Mouse (Mus musculus) hindbrain, embryonic 14.5 days (tissue): Measurements from ENCODE around the gene Acadl. TPM values are rescaled to one million over a fixed set of nuclear protein-coding genes. Genes with fewer than 3 reads are reported as not detected.

Experiments used
- ATAC-seq: fragments of 200-750 bp; cut with Nextera tagmentation; 2 replicates; pipeline ENCODE4 v1.8.0; 2017; ENCODE audit warnings: moderate number of reproducible peaks, mild to moderate bottlenecking, moderate TSS enrichment, moderate library complexity; ENCODE audit not compliant: low FRiP score
- DNase-seq: peaks from one replicate; pipeline ENCODE4 v3.0.0-alpha.2; 2015; ENCODE audit warnings: low spot score
- H3K27ac ChIP-seq: fragments of 300-500 bp; sonication (generic); 2 replicates; pipeline ENCODE4 v1.5.1; 2014; ENCODE audit warnings: mild to moderate bottlenecking, moderate library complexity
- H3K27me3 ChIP-seq: fragments of 300-500 bp; sonication (generic); 2 replicates; pipeline ENCODE4 v1.6.1; 2014; ENCODE audit warnings: mild to moderate bottlenecking, low read length, mixed read lengths; ENCODE audit not compliant: control insufficient read depth, insufficient read depth
- H3K36me3 ChIP-seq: fragments of 300-500 bp; sonication (generic); replicated peaks from 2 replicates; pipeline ENCODE4 v1.6.1; 2014; ENCODE audit not compliant: control insufficient read depth, insufficient read depth
- H3K4me1 ChIP-seq: fragments of 300-500 bp; sonication (generic); replicated peaks from 2 replicates; pipeline ENCODE4 v1.6.1; 2014; ENCODE audit warnings: antibody characterized with exemption, low read length, mixed read lengths; ENCODE audit not compliant: control insufficient read depth, insufficient read depth
- H3K4me2 ChIP-seq: fragments of 300-500 bp; sonication (generic); replicated peaks from 2 replicates; pipeline ENCODE4 v1.6.1; 2014; ENCODE audit warnings: mild to moderate bottlenecking, moderate library complexity
- H3K4me3 ChIP-seq: fragments of 300-500 bp; sonication (generic); replicated peaks from 2 replicates; pipeline ENCODE4 v1.5.1; 2014; ENCODE audit warnings: mild to moderate bottlenecking, low read length
- H3K9ac ChIP-seq: fragments of 300-500 bp; sonication (generic); 2 replicates; pipeline ENCODE4 v1.6.1; 2014
- H3K9me3 ChIP-seq: fragments of 300-500 bp; sonication (generic); 2 replicates; pipeline ENCODE4 v1.6.1; 2016; ENCODE audit warnings: low read length; ENCODE audit not compliant: control insufficient read depth
- WGBS: fragments of 180-500 bp; shearing (Covaris S2); extraction: QIAGEN DNeasy Blood & Tissue Kit; methylation state at CpG from one replicate; pipeline ENCODE4 v1.1.7; 2014; 5-methylcytosine and 5-hydroxymethylcytosine counted together
- polyA plus RNA-seq: library from polyadenylated mRNA; unstranded; fragments of >200 nt; fragmentation: Nextera tagmentation; extraction: Ambion mirVana; gene quantifications from 2 replicates; pipeline ENCODE4 v1.2.1, GENCODE M21; 2014

The Acadl gene
- 58.8 and 59.5 TPM in 2 replicates for polyA plus RNA-seq

- Histone ChIP-seq H3K4me3 (peak within 1 kb of the TSS; percentile 78), H3K27ac (peak within 1 kb of the TSS; percentile 76), H3K9me3 (0 out of 2 replicates have a peak, but pooled peaks cover 7% of the 10 kb centered on the region), H3K4me2 (peak within 1 kb of the TSS; percentile 84), H3K9ac (peak within 1 kb of the TSS; percentile 79), H3K27me3 (no peaks in the 10 kb centered on the region), H3K36me3 (no peaks in the 10 kb centered on the region), H3K4me1 (0 out of 2 replicates have a peak, but pooled peaks cover 3% of the 10 kb centered on the region)
- under 1% methylated on average over 60 of the region's 85 CpGs for WGBS
- peak; percentile 87 for ATAC-seq
- DNase-seq = peak; percentile 66
Measured at GRCm38 (mm10) chr1:66862712-66863511, at the start of gene Acadl. TSS of gene Acadl (minus strand) at chr1:66863277.

GRCm38 (mm10) chr1:66912305-66912704 is 49.2 kb upstream of the Acadl start:
- Histone ChIP-seq H3K27ac (no peak overlapping the region), H3K4me1 (no peaks in the 10 kb centered on the region), H3K27me3 (no peaks in the 10 kb centered on the region), H3K36me3 (no peaks in the 10 kb centered on the region), H3K9me3 (no peaks in the 10 kb centered on the region), H3K4me3 (no peak overlapping the region), H3K9ac (no peak overlapping the region), H3K4me2 (no peak overlapping the region)
- 95% methylated on average over 1 of the region's 1 CpGs for WGBS
- DNase-seq = no peak
- ATAC-seq = no peak

- Histone ChIP-seq H3K9ac (no peak overlapping the region), H3K4me1 (0 out of 2 replicates have a peak, but pooled peaks cover under 1% of the 10 kb centered on the region), H3K9me3 (no peaks in the 10 kb centered on the region), H3K27ac (no peak overlapping the region), H3K27me3 (no peaks in the 10 kb centered on the region), H3K4me2 (no peak overlapping the region), H3K36me3 (no peaks in the 10 kb centered on the region), H3K4me3 (no peak overlapping the region)
- DNase-seq (no peak), ATAC-seq (no peak)
- WGBS = 96% methylated on average over 3 of the region's 3 CpGs
Measured at GRCm38 (mm10) chr1:66902566-66902965, 39.5 kb upstream of the Acadl start.

GRCm38 (mm10) chr1:66900946-66901345 is 37.9 kb upstream of the Acadl start:
- Histone ChIP-seq H3K4me2 (no peak overlapping the region), H3K36me3 (no peaks in the 10 kb centered on the region), H3K9ac (no peak overlapping the region), H3K4me1 (peaks cover 5% of the 10 kb centered on the region; the same call in 1 of the 2 replicates), H3K27me3 (no peaks in the 10 kb centered on the region), H3K9me3 (no peaks in the 10 kb centered on the region), H3K4me3 (no peak overlapping the region), H3K27ac (no peak overlapping the region)
- 95% methylated on average over 4 of the region's 4 CpGs for WGBS
- ATAC-seq (no peak), DNase-seq (no peak)

GRCm38 (mm10) chr1:66898261-66898660 is 35.2 kb upstream of the Acadl start:
- ATAC-seq (no peak), DNase-seq (no peak)
- H3K9me3 ChIP-seq = no peaks in the 10 kb centered on the region
- H3K9ac ChIP-seq = no peak overlapping the region
- H3K4me3 ChIP-seq = no peak overlapping the region
- H3K4me2 ChIP-seq = no peak overlapping the region
- 67% methylated on average over 7 of the region's 7 CpGs for WGBS
- peaks cover 5% of the 10 kb centered on the region; the same call in 1 of the 2 replicates for H3K4me1 ChIP-seq
- no peaks in the 10 kb centered on the region for H3K36me3 ChIP-seq
- H3K27ac ChIP-seq = no peak overlapping the region
- H3K27me3 ChIP-seq = no peaks in the 10 kb centered on the region

GRCm38 (mm10) chr1:66896556-66896955 is 33.5 kb upstream of the Acadl start:
- no peaks in the 10 kb centered on the region for H3K9me3 ChIP-seq
- H3K4me3 ChIP-seq = no peak overlapping the region
- peak; percentile 54 for DNase-seq
- WGBS = 46% methylated on average over 5 of the region's 5 CpGs
- H3K27me3 ChIP-seq = no peaks in the 10 kb centered on the region
- H3K36me3 ChIP-seq = no peaks in the 10 kb centered on the region
- peak; percentile 49; the same call in 1 of the 2 replicates for ATAC-seq
- H3K4me2 ChIP-seq = peak overlapping the region; percentile 38
- H3K4me1 ChIP-seq = peaks cover 5% of the 10 kb centered on the region; the same call in 1 of the 2 replicates
- peak overlapping the region; percentile 45 for H3K9ac ChIP-seq
- H3K27ac ChIP-seq = peak overlapping the region; percentile 80

GRCm38 (mm10) chr1:66896125-66896524 is 33.0 kb upstream of the Acadl start:
- ATAC-seq = peak; percentile 88
- H3K9me3 ChIP-seq = no peaks in the 10 kb centered on the region
- H3K9ac ChIP-seq = peak overlapping the region; percentile 49
- peak; percentile 79 for DNase-seq
- WGBS = 30% methylated on average over 5 of the region's 5 CpGs
- H3K4me1 ChIP-seq = peaks cover 5% of the 10 kb centered on the region; the same call in 1 of the 2 replicates
- peak overlapping the region; percentile 38 for H3K4me2 ChIP-seq
- H3K27ac ChIP-seq = peak overlapping the region; percentile 80
- no peak overlapping the region for H3K4me3 ChIP-seq
- H3K36me3 ChIP-seq = no peaks in the 10 kb centered on the region
- no peaks in the 10 kb centered on the region for H3K27me3 ChIP-seq

- ATAC-seq = peak; percentile 78
- H3K9me3 ChIP-seq = no peaks in the 10 kb centered on the region
- H3K9ac ChIP-seq = peak overlapping the region; percentile 49
- peak overlapping the region; percentile 80 for H3K27ac ChIP-seq
- no peaks in the 10 kb centered on the region for H3K27me3 ChIP-seq
- DNase-seq = peak; percentile 79
- H3K4me2 ChIP-seq = peak overlapping the region; percentile 38
- no peaks in the 10 kb centered on the region for H3K36me3 ChIP-seq
- no peak overlapping the region for H3K4me3 ChIP-seq
- peaks cover 5% of the 10 kb centered on the region; the same call in 1 of the 2 replicates for H3K4me1 ChIP-seq
Measured at GRCm38 (mm10) chr1:66895837-66896118, 32.7 kb upstream of the Acadl start.

- H3K9me3 ChIP-seq = no peaks in the 10 kb centered on the region
- no peak; the same call in 1 of the 2 replicates for ATAC-seq
- H3K4me2 ChIP-seq = 0 out of 2 replicates have a peak overlapping the region, but pooled peaks have one; percentile 38
- WGBS = 76% methylated on average over 6 of the region's 6 CpGs
- no peak overlapping the region for H3K27ac ChIP-seq
- no peak for DNase-seq
- no peak overlapping the region for H3K4me3 ChIP-seq
- H3K27me3 ChIP-seq = no peaks in the 10 kb centered on the region
- no peak overlapping the region for H3K9ac ChIP-seq
- H3K36me3 ChIP-seq = no peaks in the 10 kb centered on the region
- H3K4me1 ChIP-seq = peaks cover 5% of the 10 kb centered on the region; the same call in 1 of the 2 replicates
Measured at GRCm38 (mm10) chr1:66895093-66895836, 32.2 kb upstream of the Acadl start.
